Comparison of ENCODE assay signal across 18 mouse cellular contexts in the genomic region with DNA sequence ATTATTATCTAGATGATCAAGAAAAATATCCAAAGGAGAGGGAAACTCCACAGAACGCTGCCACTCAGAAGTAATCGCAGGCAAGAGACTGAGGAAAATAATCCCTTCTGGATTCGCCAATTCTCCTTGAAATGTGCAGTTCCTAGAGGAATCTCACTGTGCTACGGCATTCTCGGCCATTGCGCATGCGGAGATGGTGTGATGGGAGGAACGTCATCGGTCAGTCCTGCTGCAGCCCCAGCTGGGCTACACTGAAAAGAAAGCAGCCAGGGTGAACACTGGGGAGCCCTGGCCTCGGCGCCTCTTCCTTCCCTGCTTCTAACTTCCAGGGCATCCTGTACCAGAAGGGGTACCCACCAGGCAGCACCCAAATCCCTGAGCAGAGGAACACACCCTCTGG.
DNase-seq lines count a peak whose midpoint lies in the region; ATAC-seq and TF ChIP-seq lines count a peak whose summit lies in the region.
"Had no signal": no experiment of that assay in that cellular context is flagged by ENCODE, and none has a peak within 500 bp of the region (broad histone marks: within the 10 kb centered on the region; RNA-seq: fewer than 3 reads in every experiment).

No protein-coding gene starts in this region.

- no peak for ATAC-seq in embryonic facial prominence, embryonic 13.5 days (ENCODE audit: insufficient number of reproducible peaks, insufficient read depth, low FRiP score, low TSS enrichment, low read depth)
- no peak for ATAC-seq in kidney, embryonic 16.5 days (ENCODE audit: low FRiP score, low TSS enrichment)
- ATAC-seq in intestine, embryonic 16.5 days = no peak
- no peak for ATAC-seq in intestine, embryonic 15.5 days
- ATAC-seq: activated CD4-positive, CD25-positive, alpha-beta regulatory T cell, adult 4 months; forebrain, embryonic 14.5 days; Patski had no signal

- H3K9me3 ChIP-seq in embryonic facial prominence, embryonic 13.5 days = no peaks in the 10 kb centered on the region
- no peaks in the 10 kb centered on the region for H3K9me3 ChIP-seq in kidney, embryonic 16.5 days (ENCODE audit: low read length)
- no peaks in the 10 kb centered on the region for H3K9me3 ChIP-seq in intestine, embryonic 16.5 days (ENCODE audit: control insufficient read depth, low read length)
- no peaks in the 10 kb centered on the region for H3K9me3 ChIP-seq in intestine, embryonic 15.5 days
- H3K9me3 ChIP-seq: heart, embryonic 13.5 days; hindbrain, embryonic 15.5 days had no signal

- peak; percentile 26 for DNase-seq in gastrocnemius, adult 2 months
- no peak for DNase-seq in gastrocnemius, postnatal 14 days
- DNase-seq: cerebellum, adult 11 months; cerebellum, adult 8-10 months; cerebellum, postnatal 14 days; embryo, embryonic 11 days; gastrocnemius, postnatal 10 days; kidney, adult 11 months had no signal

- TF ChIP-seq CTCF in gastrocnemius, adult 2 months (IDR thresholded peaks at IDR 0.05) = no peak

- H3K4me3 ChIP-seq in gastrocnemius, adult 2 months = no peak overlapping the region; the same call in 1 of the 2 replicates
- H3K4me3 ChIP-seq in brown adipose tissue, adult 24 weeks (ENCODE audit: insufficient read depth, low read depth, low read length) = no peak overlapping the region
- no peak overlapping the region for H3K4me3 ChIP-seq in embryonic facial prominence, embryonic 13.5 days
- no peak overlapping the region for H3K4me3 ChIP-seq in kidney, embryonic 16.5 days (ENCODE audit: low read length)
- no peak overlapping the region for H3K4me3 ChIP-seq in intestine, embryonic 16.5 days (ENCODE audit: low read length)
- no peak overlapping the region for H3K4me3 ChIP-seq in intestine, embryonic 15.5 days (replicated peaks)
- H3K4me3 ChIP-seq: heart, embryonic 13.5 days; hindbrain, embryonic 15.5 days had no signal

- H3K27me3 ChIP-seq in embryonic facial prominence, embryonic 13.5 days = no peaks in the 10 kb centered on the region
- no peaks in the 10 kb centered on the region for H3K27me3 ChIP-seq in kidney, embryonic 16.5 days (ENCODE audit: insufficient read depth, low read length)
- no peaks in the 10 kb centered on the region for H3K27me3 ChIP-seq in intestine, embryonic 16.5 days (replicated peaks; ENCODE audit: control insufficient read depth, insufficient read depth, low read length)
- no peaks in the 10 kb centered on the region; the same call in 1 of the 2 replicates for H3K27me3 ChIP-seq in intestine, embryonic 15.5 days (replicated peaks)
- H3K27me3 ChIP-seq: heart, embryonic 13.5 days; hindbrain, embryonic 15.5 days; Patski had no signal

- no peak overlapping the region for H3K9ac ChIP-seq in embryonic facial prominence, embryonic 13.5 days
- H3K9ac ChIP-seq in kidney, embryonic 16.5 days (replicated peaks; ENCODE audit: low read length) = no peak overlapping the region
- H3K9ac ChIP-seq in intestine, embryonic 16.5 days (ENCODE audit: low read depth, low read length) = no peak overlapping the region
- no peak overlapping the region for H3K9ac ChIP-seq in intestine, embryonic 15.5 days
- H3K9ac ChIP-seq: heart, embryonic 13.5 days; hindbrain, embryonic 15.5 days had no signal

- H3K4me2 ChIP-seq in embryonic facial prominence, embryonic 13.5 days = no peak overlapping the region; the same call in 1 of the 2 replicates
- no peak overlapping the region for H3K4me2 ChIP-seq in kidney, embryonic 16.5 days (replicated peaks; ENCODE audit: low read depth, low read length)
- no peak overlapping the region for H3K4me2 ChIP-seq in intestine, embryonic 16.5 days (ENCODE audit: low read depth, low read length)
- no peak overlapping the region for H3K4me2 ChIP-seq in intestine, embryonic 15.5 days (replicated peaks)
- H3K4me2 ChIP-seq: heart, embryonic 13.5 days; hindbrain, embryonic 15.5 days had no signal

- intact Hi-C loops in gastrocnemius, adult 2 months (cut with DNase I) = no loop called here
- intact Hi-C loops in gastrocnemius, postnatal 14 days (cut with DNase I; ENCODE audit: low total_unique reads) = no loop called here

- WGBS in embryonic facial prominence, embryonic 13.5 days = 42% methylated on average over 11 of the region's 11 CpGs
- WGBS in kidney, embryonic 16.5 days = 85% methylated on average over 11 of the region's 11 CpGs
- WGBS in intestine, embryonic 16.5 days = 90% methylated on average over 11 of the region's 11 CpGs
- 89% methylated on average over 11 of the region's 11 CpGs for WGBS in intestine, embryonic 15.5 days

- peak overlapping the region; percentile 78 for H3K27ac ChIP-seq in gastrocnemius, adult 2 months
- peak overlapping the region; percentile 91 for H3K27ac ChIP-seq in brown adipose tissue, adult 24 weeks (replicated peaks; ENCODE audit: low read depth, low read length)
- peak overlapping the region; percentile 78 for H3K27ac ChIP-seq in embryonic facial prominence, embryonic 13.5 days
- H3K27ac ChIP-seq in kidney, embryonic 16.5 days (ENCODE audit: low read length) = no peak overlapping the region
- H3K27ac ChIP-seq in intestine, embryonic 16.5 days (ENCODE audit: low read length) = no peak overlapping the region
- H3K27ac ChIP-seq in intestine, embryonic 15.5 days = no peak overlapping the region
- H3K27ac ChIP-seq: heart, embryonic 13.5 days; hindbrain, embryonic 15.5 days had no signal

- H3K36me3 ChIP-seq in embryonic facial prominence, embryonic 13.5 days = no peaks in the 10 kb centered on the region
- H3K36me3 ChIP-seq in kidney, embryonic 16.5 days (ENCODE audit: insufficient read depth, low read length) = no peaks in the 10 kb centered on the region
- no peaks in the 10 kb centered on the region for H3K36me3 ChIP-seq in intestine, embryonic 16.5 days (ENCODE audit: control insufficient read depth, insufficient read depth, low read length)
- no peaks in the 10 kb centered on the region for H3K36me3 ChIP-seq in intestine, embryonic 15.5 days
- H3K36me3 ChIP-seq: heart, embryonic 13.5 days; hindbrain, embryonic 15.5 days had no signal

- peaks cover 16% of the 10 kb centered on the region for H3K4me1 ChIP-seq in brown adipose tissue, adult 24 weeks (ENCODE audit: control insufficient read depth, insufficient read depth, insufficient read length, low read length)
- peaks cover 36% of the 10 kb centered on the region for H3K4me1 ChIP-seq in embryonic facial prominence, embryonic 13.5 days
- H3K4me1 ChIP-seq in kidney, embryonic 16.5 days (ENCODE audit: insufficient read depth, low read length) = no peaks in the 10 kb centered on the region; the same call in 1 of the 2 replicates
- no peaks in the 10 kb centered on the region for H3K4me1 ChIP-seq in intestine, embryonic 16.5 days (ENCODE audit: control insufficient read depth, insufficient read depth, low read length)
- H3K4me1 ChIP-seq in intestine, embryonic 15.5 days (replicated peaks) = no peaks in the 10 kb centered on the region
- H3K4me1 ChIP-seq: hindbrain, embryonic 15.5 days had no signal

Comparison
In these comparisons a context has a peak if more than half of its experiments do, and no peak if none do; other contexts are left out.
1. H3K27ac ChIP-seq: peak in gastrocnemius, adult 2 months (single experiment), brown adipose tissue, adult 24 weeks (single experiment) and embryonic facial prominence, embryonic 13.5 days (single experiment); none in kidney, embryonic 16.5 days (single experiment), intestine, embryonic 16.5 days (single experiment) and intestine, embryonic 15.5 days (single experiment).